Mouse (Mus musculus): Measurements from ENCODE around the gene Zfp385b. TPM values are rescaled to one million over a fixed set of nuclear protein-coding genes. Genes with fewer than 3 reads are reported as not detected.

Gene Zfp385b
- total and polyA plus RNA-seq, 3 experiments: not detected

DNA sequence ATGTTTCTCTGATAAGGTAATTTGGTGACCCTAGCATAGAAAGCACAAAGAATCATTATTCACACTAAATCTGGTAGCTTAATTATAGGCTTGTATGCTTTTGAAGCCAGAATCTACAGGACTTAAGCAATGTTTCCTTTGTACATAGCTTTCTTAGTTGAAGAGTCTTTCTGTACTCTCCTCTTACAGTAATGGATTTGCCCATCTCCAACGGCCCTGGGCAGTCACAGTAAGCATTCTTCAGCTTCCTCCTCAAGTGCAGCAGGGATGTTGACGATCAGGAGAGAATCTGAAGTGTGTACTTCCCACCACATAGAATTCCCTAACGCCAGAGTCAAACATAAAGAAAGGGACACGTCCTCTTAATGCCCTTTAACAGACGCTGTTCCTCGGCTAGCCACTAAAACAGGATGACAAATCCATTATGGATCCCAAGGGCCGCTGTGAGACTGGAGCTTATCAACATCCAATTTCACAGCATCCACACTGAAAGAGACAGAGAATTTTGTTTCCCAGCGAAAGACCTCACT is 370.4 kb downstream of the Zfp385b start:
- H3K27ac ChIP-seq (ENCODE audit: insufficient read depth, low read depth): no peak overlapping the region
- H3K4me1 ChIP-seq (ENCODE audit: control insufficient read depth in 1 of 2, insufficient read depth in 2 of 2): no peaks in the 10 kb centered on the region
- no peaks in the 10 kb centered on the region for H3K36me3 ChIP-seq (replicated peaks in 1 of 2; ENCODE audit: control insufficient read depth in 1 of 2, insufficient read depth in 1 of 2, low read length in 1 of 2)
- H3K79me2 ChIP-seq (replicated peaks; ENCODE audit: control insufficient read depth, extremely low read depth, insufficient read depth, poor library complexity, severe bottlenecking): no peaks in the 10 kb centered on the region
- no peak for TF ChIP-seq MXI1 (IDR thresholded peaks at IDR 0.05; ENCODE audit: low read depth, low read length)
- no peak for TF ChIP-seq MAFK (IDR thresholded peaks at IDR 0.05; ENCODE audit: insufficient replicate concordance, low read length)
- TF ChIP-seq RCOR1 (conservative IDR thresholded peaks at IDR 0.05; ENCODE audit: low read depth, low read length): no peak
- no peak for TF ChIP-seq MYC (IDR thresholded peaks at IDR 0.05; ENCODE audit: low read depth, low read length)
- TF ChIP-seq JUN (IDR thresholded peaks at IDR 0.05; ENCODE audit: insufficient read depth, low read depth, low read length): no peak
- TF ChIP-seq CTCF (conservative IDR thresholded peaks at IDR 0.05 in 1 of 2, IDR thresholded peaks at IDR 0.05 in 1 of 2; ENCODE audit: low read depth in 2 of 2, low read length in 2 of 2): no peak
- no peak for TF ChIP-seq UBTF (IDR thresholded peaks at IDR 0.05; ENCODE audit: low read depth, low read length)
- no peak for TF ChIP-seq HCFC1 (IDR thresholded peaks at IDR 0.05; ENCODE audit: low read depth, low read length)
- TF ChIP-seq ZKSCAN1 (IDR thresholded peaks at IDR 0.05; ENCODE audit: borderline replicate concordance, low read depth, low read length): no peak
- no peak for TF ChIP-seq SMC3 (IDR thresholded peaks at IDR 0.05; ENCODE audit: low read depth, low read length)
- TF ChIP-seq MAZ (IDR thresholded peaks at IDR 0.05; ENCODE audit: low read depth, low read length): no peak
- no peak for TF ChIP-seq IRF4 (IDR thresholded peaks at IDR 0.05; ENCODE audit: low read depth, low read length)
- H3K9me3 ChIP-seq (replicated peaks; ENCODE audit: low read length): peaks cover 72% of the 10 kb centered on the region
- no peaks in the 10 kb centered on the region for H3K27me3 ChIP-seq (replicated peaks)
- no peak for DNase-seq (ENCODE audit: extremely low read depth)
- H3K4me2 ChIP-seq (ENCODE audit: insufficient read depth, low read depth, poor library complexity, severe bottlenecking): no peak overlapping the region
- in situ Hi-C loops (cut with MboI; ENCODE audit: low pct_ligation_motif_present, low pct_unique_long_range_greater_than_20kb, low sequenced_read_pairs): no loop called here
- H3K9ac ChIP-seq (ENCODE audit: insufficient read depth, low read depth): no peak overlapping the region
- dilution Hi-C loops (cut with MboI; ENCODE audit: extremely low pct_ligation_motif_present, extremely low pct_unique_long_range_greater_than_20kb, low sequenced_read_pairs): no loop called here
- H3K4me3 ChIP-seq (replicated peaks in 1 of 3; ENCODE audit: low read depth in 2 of 3, low read length in 2 of 3, poor library complexity in 1 of 3): no peak overlapping the region

- no peaks in the 10 kb centered on the region for H3K79me2 ChIP-seq (replicated peaks; ENCODE audit: control insufficient read depth, extremely low read depth, insufficient read depth, poor library complexity, severe bottlenecking)
- no peak for DNase-seq (ENCODE audit: extremely low read depth)
- no peak overlapping the region for H3K4me3 ChIP-seq (replicated peaks in 1 of 3; ENCODE audit: low read depth in 2 of 3, low read length in 2 of 3, poor library complexity in 1 of 3)
- in situ Hi-C loops (cut with MboI; ENCODE audit: low pct_ligation_motif_present, low pct_unique_long_range_greater_than_20kb, low sequenced_read_pairs) (no loop called here), dilution Hi-C loops (cut with MboI; ENCODE audit: extremely low pct_ligation_motif_present, extremely low pct_unique_long_range_greater_than_20kb, low sequenced_read_pairs) (no loop called here)
- H3K36me3 ChIP-seq (replicated peaks in 1 of 2; ENCODE audit: control insufficient read depth in 1 of 2, insufficient read depth in 1 of 2, low read length in 1 of 2): no peaks in the 10 kb centered on the region
- no peak overlapping the region for H3K27ac ChIP-seq (ENCODE audit: insufficient read depth, low read depth)
- no peaks in the 10 kb centered on the region for H3K4me1 ChIP-seq (ENCODE audit: control insufficient read depth in 1 of 2, insufficient read depth in 2 of 2)
- H3K9ac ChIP-seq (ENCODE audit: insufficient read depth, low read depth): no peak overlapping the region
- TF ChIP-seq RAD21 (IDR thresholded peaks at IDR 0.05; ENCODE audit: low read depth, low read length): no peak
- no peak for TF ChIP-seq BHLHE40 (IDR thresholded peaks at IDR 0.05; ENCODE audit: low read depth, low read length)
- TF ChIP-seq CHD1 (IDR thresholded peaks at IDR 0.05; ENCODE audit: low read depth, low read length): no peak
- no peak for TF ChIP-seq ELF1 (IDR thresholded peaks at IDR 0.05; ENCODE audit: low read depth, low read length)
- TF ChIP-seq RCOR1 (conservative IDR thresholded peaks at IDR 0.05; ENCODE audit: low read depth, low read length): no peak
- TF ChIP-seq ZMIZ1 (IDR thresholded peaks at IDR 0.05; ENCODE audit: low read depth, low read length): no peak
- no peak for TF ChIP-seq SIN3A (IDR thresholded peaks at IDR 0.05; ENCODE audit: low read length)
- TF ChIP-seq SMC3 (IDR thresholded peaks at IDR 0.05; ENCODE audit: low read depth, low read length): no peak
- no peak for TF ChIP-seq EP300 (IDR thresholded peaks at IDR 0.05; ENCODE audit: low read length)
- no peak for TF ChIP-seq ZNF384 (IDR thresholded peaks at IDR 0.05; ENCODE audit: low read depth, low read length)
- no peak for TF ChIP-seq MXI1 (IDR thresholded peaks at IDR 0.05; ENCODE audit: low read depth, low read length)
- no peak for TF ChIP-seq HCFC1 (IDR thresholded peaks at IDR 0.05; ENCODE audit: low read depth, low read length)
- TF ChIP-seq MAZ (IDR thresholded peaks at IDR 0.05; ENCODE audit: low read depth, low read length): no peak
- TF ChIP-seq CHD2 (IDR thresholded peaks at IDR 0.05; ENCODE audit: low read length): no peak
- no peak for TF ChIP-seq MYC (IDR thresholded peaks at IDR 0.05; ENCODE audit: low read depth, low read length)
- TF ChIP-seq E2F4 (IDR thresholded peaks at IDR 0.05; ENCODE audit: insufficient replicate concordance, low read depth, low read length): no peak
- no peak for TF ChIP-seq USF1 (IDR thresholded peaks at IDR 0.05; ENCODE audit: low read depth, low read length)
- H3K9me3 ChIP-seq (replicated peaks; ENCODE audit: low read length): peaks cover 72% of the 10 kb centered on the region
- H3K4me2 ChIP-seq (ENCODE audit: insufficient read depth, low read depth, poor library complexity, severe bottlenecking): no peak overlapping the region
- no peaks in the 10 kb centered on the region for H3K27me3 ChIP-seq (replicated peaks)
Observed at GRCm38 (mm10) chr2:77444282-77444681, 375.2 kb downstream of the Zfp385b start.

Measured in CH12.LX (cell line).